Mouse (Mus musculus): ENCODE measurements around the gene Gli3.

The Gli3 gene

GRCm38 (mm10) chr13:15670144-15670961, 207.3 kb downstream of the Gli3 start:
- no peak for DNase-seq

- DNase-seq = no peak
Observed at GRCm38 (mm10) chr13:15670962-15671313, 207.9 kb downstream of the Gli3 start.

GRCm38 (mm10) chr13:15675480-15675879, 212.4 kb downstream of the Gli3 start:
- no peak for DNase-seq

GRCm38 (mm10) chr13:15677106-15677760, 214.2 kb downstream of the Gli3 start:
- DNase-seq = no peak

GRCm38 (mm10) chr13:15681530-15681929, 218.5 kb downstream of the Gli3 start:
- DNase-seq = no peak

GRCm38 (mm10) chr13:15683006-15683405, 220.0 kb downstream of the Gli3 start:
- DNase-seq = no peak

GRCm38 (mm10) chr13:15688074-15688825, 225.2 kb downstream of the Gli3 start:
- DNase-seq = no peak

- DNase-seq = no peak
Observed at GRCm38 (mm10) chr13:15688826-15689501, 225.9 kb downstream of the Gli3 start.

GRCm38 (mm10) chr13:15691751-15692464, 228.9 kb downstream of the Gli3 start:
- no peak for DNase-seq

- DNase-seq = no peak
Observed at GRCm38 (mm10) chr13:15692465-15692809, 229.4 kb downstream of the Gli3 start.

GRCm38 (mm10) chr13:15698284-15698683, 235.2 kb downstream of the Gli3 start:
- DNase-seq = no peak

GRCm38 (mm10) chr13:15699116-15699515, 236.1 kb downstream of the Gli3 start:
- DNase-seq = no peak

- DNase-seq = no peak
Observed at GRCm38 (mm10) chr13:15704669-15705068, 241.6 kb downstream of the Gli3 start.

GRCm38 (mm10) chr13:15707481-15707881, 244.4 kb downstream of the Gli3 start:
- no peak for DNase-seq

GRCm38 (mm10) chr13:15713486-15713885, 250.5 kb downstream of the Gli3 start:
- no peak for DNase-seq

GRCm38 (mm10) chr13:15714331-15714725, 251.3 kb downstream of the Gli3 start:
- DNase-seq = no peak

GRCm38 (mm10) chr13:15714726-15715437, 251.8 kb downstream of the Gli3 start:
- no peak for DNase-seq

- DNase-seq = no peak
Observed at GRCm38 (mm10) chr13:15721446-15721845, 258.4 kb downstream of the Gli3 start.

GRCm38 (mm10) chr13:15722766-15723379, 259.8 kb downstream of the Gli3 start:
- DNase-seq = no peak

GRCm38 (mm10) chr13:15724723-15725122, 261.7 kb downstream of the Gli3 start:
- no peak for DNase-seq

- DNase-seq = no peak
Observed at GRCm38 (mm10) chr13:15741771-15742170, 278.7 kb downstream of the Gli3 start.

Data from thymus, adult 18-20 months (tissue).